Mouse (Mus musculus): ENCODE data around the gene Thada. TPM values are rescaled to one million over a fixed set of nuclear protein-coding genes. Genes with fewer than 3 reads are reported as not detected.

Thada gene
- 259 TPM for polyA plus RNA-seq (2017; shearing (Covaris generic))

DNA sequence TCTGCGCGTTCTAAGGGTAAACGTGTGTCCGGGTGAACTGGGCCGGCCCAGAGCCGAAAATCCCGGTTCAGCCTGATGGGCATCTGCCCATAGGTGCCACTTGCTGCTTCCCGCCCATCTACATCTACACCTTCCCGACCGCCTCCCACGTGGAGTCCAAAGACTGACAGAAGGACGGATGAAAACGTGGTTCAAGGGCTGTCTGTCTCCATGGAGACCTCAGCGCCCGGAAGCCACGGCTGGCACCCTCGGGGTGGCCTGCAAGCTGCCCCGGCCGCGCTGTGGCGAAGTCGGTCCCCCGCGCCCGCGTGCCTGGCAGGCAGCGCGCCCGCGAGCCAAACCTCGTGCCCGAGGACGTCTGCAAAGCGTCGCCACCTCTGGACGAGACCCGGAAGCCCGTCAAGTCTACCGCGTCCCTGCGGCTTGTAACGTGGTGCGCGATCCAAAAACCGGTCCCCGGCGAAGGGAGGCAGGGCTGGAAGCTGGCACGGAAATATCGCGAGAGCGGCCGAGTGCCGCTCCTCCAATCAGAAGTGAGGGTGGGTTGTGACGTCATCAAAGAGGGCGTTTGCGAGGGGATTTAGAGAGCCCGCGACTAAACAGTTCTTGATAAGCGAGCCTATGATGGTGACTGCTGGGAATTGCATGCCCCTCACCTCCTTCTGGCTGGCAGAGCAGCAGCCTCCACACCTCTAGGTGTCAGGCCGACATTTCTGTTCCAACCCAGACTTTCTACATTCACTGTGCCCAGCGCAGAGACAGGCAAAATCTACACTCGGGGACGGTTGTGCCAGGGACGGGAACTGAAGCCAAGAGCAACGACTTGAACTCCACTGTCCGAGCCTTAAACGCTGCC is at the start of gene Thada:
Gene Thada, minus strand, starts transcription at position 453 of the 856 bp plus-strand sequence.

DNA sequence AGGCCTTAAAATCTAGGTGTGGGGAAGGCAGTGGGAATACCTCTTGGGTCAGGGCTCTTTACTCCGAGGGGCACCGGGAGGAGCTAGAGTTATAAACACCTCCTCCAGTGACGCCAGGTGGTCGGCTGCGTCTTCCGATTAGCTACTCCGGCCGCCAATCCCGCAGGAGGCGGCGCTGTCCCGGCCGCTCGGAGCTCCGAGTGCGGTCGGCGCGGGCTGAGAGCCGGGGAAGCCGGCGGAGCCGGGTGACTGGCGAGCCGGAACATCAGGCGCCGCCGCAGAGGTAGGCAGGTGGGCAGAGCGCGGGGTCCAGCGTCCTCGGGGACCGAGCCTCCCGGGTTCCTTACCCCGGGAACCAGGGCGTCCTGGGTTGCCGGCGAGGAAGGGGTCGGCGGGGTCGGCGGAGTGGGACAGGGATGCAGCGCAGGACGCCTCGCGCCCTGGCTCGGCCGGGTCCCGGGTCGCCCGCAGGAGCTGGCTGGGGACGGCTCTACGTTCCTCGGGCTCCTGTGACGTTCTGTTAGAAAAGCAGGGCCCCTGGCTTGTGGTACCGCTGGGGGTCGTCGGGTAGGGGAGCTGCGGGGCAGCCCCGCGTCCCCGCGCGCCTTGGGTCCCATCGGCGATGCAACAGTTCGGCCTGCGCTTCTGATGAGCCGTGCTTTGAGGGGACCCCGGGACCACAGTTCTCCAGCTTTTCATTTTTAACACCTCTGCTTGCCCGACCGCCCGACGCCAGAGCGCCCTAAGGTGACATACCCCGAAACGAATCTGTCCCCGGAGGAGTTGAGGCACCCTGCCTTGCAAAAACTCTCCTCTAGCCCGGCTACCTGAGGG is 45.9 kb upstream of the Thada start, which contains the start of gene Plekhh2:
Gene Plekhh2, plus strand, starts transcription at position 214 of the 834 bp plus-strand sequence.

DNA sequence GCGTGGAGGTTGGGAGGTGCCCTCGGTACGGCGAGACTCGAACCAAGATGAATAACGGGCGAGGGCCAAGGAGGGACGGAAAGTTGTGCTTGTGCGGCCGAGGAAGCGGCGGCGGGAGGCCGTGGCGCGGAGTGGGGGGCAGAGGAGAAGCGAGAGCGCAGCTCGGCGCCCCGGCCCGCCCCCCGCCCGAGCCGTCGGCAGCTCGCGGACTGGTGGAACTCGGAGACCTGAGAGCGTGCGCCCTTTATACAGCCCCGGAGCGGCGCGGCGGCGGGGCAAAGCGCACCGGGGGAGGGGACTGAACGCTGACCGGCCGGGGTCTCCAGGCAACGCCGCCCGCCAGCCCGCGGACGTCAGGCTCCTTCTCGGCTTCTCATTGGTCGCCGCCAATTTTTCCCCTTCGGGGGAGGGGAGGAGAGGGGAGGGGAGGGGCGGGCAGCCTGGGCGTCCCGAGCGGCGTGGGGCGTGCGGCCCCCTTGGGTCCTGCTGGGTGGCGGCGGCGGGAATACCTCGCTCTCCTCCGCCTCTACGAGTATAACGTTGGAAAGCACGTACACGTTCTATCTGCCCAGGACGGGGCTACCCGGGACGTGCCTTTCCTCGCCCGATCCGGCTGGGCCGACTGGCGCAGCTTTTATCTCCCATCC is 278.2 kb downstream of the Thada start, which contains the start of gene Zfp36l2:
Gene Zfp36l2, minus strand, starts transcription at position 221 of the 647 bp plus-strand sequence.

Other genes with a start within 250 kb of the Thada start
- gene Plekhh2, start 45.7 kb upstream of the Thada start, polyA plus RNA-seq (2017; shearing (Covaris generic)), result 0.09 TPM
- 0.26 TPM for gene Dync2li1, start 160.3 kb upstream of the Thada start, polyA plus RNA-seq (2017; shearing (Covaris generic))
- gene Abcg8, start 210.1 kb upstream of the Thada start, polyA plus RNA-seq (2017; shearing (Covaris generic)), result not detected
- not detected for gene Abcg5, start 216.8 kb upstream of the Thada start, polyA plus RNA-seq (2017; shearing (Covaris generic))

Measured in naive thymus-derived CD4-positive, alpha-beta T cell, adult 5 months (primary cell).